Mouse (Mus musculus) c-Kit-negative CD71-positive TER-119-positive erythroid progenitor cells, embryonic 14.5 days (primary cell): ENCODE data around the gene Pkd1l3.
A peak's percentile ranks its signal among the peaks of the same experiment; 100 is the strongest.

Experiments used
- DNase-seq: peaks from one replicate; pipeline ENCODE4 v3.0.0-alpha.2; 2013; ENCODE audit warnings: low read depth, low spot score

Pkd1l3 gene

GRCm38 (mm10) chr8:109628638-109629037, 14.3 kb downstream of the Pkd1l3 start:
- no peak for DNase-seq

- no peak for DNase-seq
Observed at GRCm38 (mm10) chr8:109632498-109632897, 18.2 kb downstream of the Pkd1l3 start.

GRCm38 (mm10) chr8:109635146-109635545, 20.8 kb downstream of the Pkd1l3 start:
- DNase-seq: no peak

- no peak for DNase-seq
Observed at GRCm38 (mm10) chr8:109638851-109639250, 24.5 kb downstream of the Pkd1l3 start.

- DNase-seq: no peak
Observed at GRCm38 (mm10) chr8:109640410-109640809, 26.1 kb downstream of the Pkd1l3 start.

GRCm38 (mm10) chr8:109641236-109641635, 26.9 kb downstream of the Pkd1l3 start:
- no peak for DNase-seq

- DNase-seq: no peak
Observed at GRCm38 (mm10) chr8:109647331-109647730, 33.0 kb downstream of the Pkd1l3 start.

- DNase-seq: no peak
Observed at GRCm38 (mm10) chr8:109648469-109648868, 34.2 kb downstream of the Pkd1l3 start.

GRCm38 (mm10) chr8:109650801-109651200, 36.5 kb downstream of the Pkd1l3 start:
- DNase-seq: no peak

GRCm38 (mm10) chr8:109656860-109657259, 42.5 kb downstream of the Pkd1l3 start:
- DNase-seq: no peak

- DNase-seq: no peak
Observed at GRCm38 (mm10) chr8:109662328-109662727, 48.0 kb downstream of the Pkd1l3 start.

- no peak for DNase-seq
Observed at GRCm38 (mm10) chr8:109666616-109667015, 52.3 kb downstream of the Pkd1l3 start.

- no peak for DNase-seq
Observed at GRCm38 (mm10) chr8:109672656-109673055, 58.3 kb downstream of the Pkd1l3 start.

GRCm38 (mm10) chr8:109673596-109673995, 59.3 kb downstream of the Pkd1l3 start:
- DNase-seq: no peak

- DNase-seq: no peak
Observed at GRCm38 (mm10) chr8:109675896-109676643, 61.8 kb downstream of the Pkd1l3 start.

- DNase-seq: no peak
Observed at GRCm38 (mm10) chr8:109681535-109681934, 67.2 kb downstream of the Pkd1l3 start.

GRCm38 (mm10) chr8:109682120-109682519, 67.8 kb downstream of the Pkd1l3 start:
- DNase-seq: no peak

GRCm38 (mm10) chr8:109687248-109687647, 72.9 kb downstream of the Pkd1l3 start:
- no peak for DNase-seq

- peak; percentile 16 for DNase-seq
Observed at GRCm38 (mm10) chr8:109691769-109692168, 77.5 kb downstream of the Pkd1l3 start.

GRCm38 (mm10) chr8:109692443-109693145, 78.3 kb downstream of the Pkd1l3 start:
- DNase-seq: peak; percentile 47

- peak; percentile 99 for DNase-seq
Observed at GRCm38 (mm10) chr8:109693146-109693900, 79.0 kb downstream of the Pkd1l3 start, which contains the start of gene Ist1. Gene Ist1 (minus strand): TSS chr8:109693260.

GRCm38 (mm10) chr8:109694154-109694553, 79.8 kb downstream of the Pkd1l3 start:
- no peak for DNase-seq
